8 mouse cellular contexts compared by ENCODE assay signal in the genomic region with DNA sequence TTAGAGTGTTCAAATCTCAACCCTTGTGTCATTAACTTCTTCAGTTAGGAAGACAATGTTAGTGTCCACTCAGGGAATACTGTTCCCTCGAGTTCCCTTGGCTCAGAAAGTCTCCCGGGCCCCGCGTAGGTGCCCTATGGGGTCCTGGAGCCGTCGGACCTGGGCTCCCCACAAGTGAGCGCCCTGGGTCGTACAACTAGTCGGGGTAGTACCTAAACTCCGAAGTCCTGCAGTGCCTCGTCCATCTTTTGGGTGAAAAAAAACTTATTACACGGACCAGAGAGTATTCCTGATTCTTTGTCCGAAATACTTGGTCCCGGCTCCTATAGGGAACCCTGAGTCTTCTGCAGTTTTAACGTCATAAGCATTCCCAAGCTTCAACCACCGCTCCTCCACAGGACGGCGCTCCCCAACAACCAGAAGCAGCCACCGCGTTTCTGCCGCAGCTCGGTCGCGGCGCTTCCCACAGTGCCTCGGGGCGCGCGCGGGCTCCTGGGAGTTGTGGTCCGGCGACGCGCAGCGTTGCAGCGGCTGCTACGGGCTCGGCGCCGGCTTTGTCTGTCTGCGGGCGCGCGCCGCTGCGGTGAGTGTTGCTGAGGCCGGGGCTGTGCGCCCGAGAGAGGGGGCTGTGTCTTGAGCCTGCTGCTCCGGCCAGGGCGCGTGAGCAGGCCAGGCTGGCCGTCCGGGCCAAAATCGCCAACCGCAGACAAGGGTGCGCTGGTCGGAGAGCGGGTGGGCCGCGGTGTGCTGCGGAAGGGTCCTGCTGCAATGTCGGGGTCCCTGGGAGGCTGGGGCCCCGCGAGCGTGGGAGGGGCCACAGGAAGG. TPM values are rescaled to one million over a fixed set of nuclear protein-coding genes. Genes with fewer than 3 reads are reported as not detected.
DNase-seq lines count a peak whose midpoint lies in the region; ATAC-seq and TF ChIP-seq lines count a peak whose summit lies in the region.

TSS of gene Zfp637 (plus strand) at position 495 of the 825 bp plus-strand sequence.

- H3K4me1 ChIP-seq in G1E (ENCODE audit: insufficient read depth, low read depth, low read length): peaks cover 47% of the 10 kb centered on the region
- H3K4me1 ChIP-seq in cerebellum, adult 2 months (ENCODE audit: control insufficient read depth, insufficient read depth, low read length): no peaks in the 10 kb centered on the region
- peaks cover 9% of the 10 kb centered on the region; the same call in 1 of the 2 replicates for H3K4me1 ChIP-seq in forebrain, postnatal 0 days (ENCODE audit: insufficient read depth)
- peaks cover 7% of the 10 kb centered on the region for H3K4me1 ChIP-seq in lung, embryonic 15.5 days

- under 1% methylated on average over 66 of the region's 66 CpGs for WGBS in cerebellum, adult 2 months
- 1% methylated on average over 66 of the region's 66 CpGs for WGBS in forebrain, postnatal 0 days
- under 1% methylated on average over 66 of the region's 66 CpGs for WGBS in lung, embryonic 15.5 days

- peak; percentile 77 for TF ChIP-seq POLR2A in cerebellum, adult 2 months (IDR thresholded peaks at IDR 0.05; ENCODE audit: borderline replicate concordance, insufficient read depth, low read length)

- peak within 1 kb of the TSS; percentile 99 for H3K9ac ChIP-seq in forebrain, postnatal 0 days
- peak within 1 kb of the TSS; percentile 96 for H3K9ac ChIP-seq in lung, embryonic 15.5 days

- no peak for TF ChIP-seq CTCF in G1E (IDR thresholded peaks at IDR 0.05; ENCODE audit: low read depth, low read length)
- peak; percentile 43; the same call in 1 of the 2 replicates for TF ChIP-seq CTCF in cerebellum, adult 2 months (IDR thresholded peaks at IDR 0.05; ENCODE audit: borderline replicate concordance, insufficient read depth, low read depth, low read length)
- TF ChIP-seq CTCF in forebrain, postnatal 0 days (IDR thresholded peaks at IDR 0.05; ENCODE audit: low read depth): peak; percentile 74

- H3K4me3 ChIP-seq in G1E (ENCODE audit: low read depth, low read length): peak within 1 kb of the TSS; percentile 99
- peak within 1 kb of the TSS; percentile 71 for H3K4me3 ChIP-seq in cerebellum, adult 2 months (replicated peaks; ENCODE audit: insufficient read depth, low read depth, low read length)
- H3K4me3 ChIP-seq in forebrain, postnatal 0 days (ENCODE audit: low read depth, low read length): peak within 1 kb of the TSS; percentile 92
- peak within 1 kb of the TSS; percentile 83 for H3K4me3 ChIP-seq in lung, embryonic 15.5 days

- no peaks in the 10 kb centered on the region for H3K9me3 ChIP-seq in G1E (replicated peaks)
- no peaks in the 10 kb centered on the region for H3K9me3 ChIP-seq in forebrain, postnatal 0 days (ENCODE audit: low read length)
- no peaks in the 10 kb centered on the region for H3K9me3 ChIP-seq in lung, embryonic 15.5 days

- peaks cover 29% of the 10 kb centered on the region for H3K36me3 ChIP-seq in G1E (replicated peaks)
- H3K36me3 ChIP-seq in forebrain, postnatal 0 days (ENCODE audit: insufficient read depth): peaks cover 27% of the 10 kb centered on the region
- H3K36me3 ChIP-seq in lung, embryonic 15.5 days: peaks cover 28% of the 10 kb centered on the region

- DNase-seq in G1E (ENCODE audit: low spot score): peak; percentile 81
- peak; percentile 92 to 94 for DNase-seq in cerebellum, adult 2 months
- peak; percentile 97 for DNase-seq in forebrain, postnatal 0 days
- peak; percentile 94 for DNase-seq in heart, postnatal 4 days
- peak; percentile 89 to 91 for DNase-seq in layer of hippocampus, adult 8-10 months (ENCODE audit: low spot score in 2 of 2)
- peak; percentile 76 for DNase-seq in ovary, postnatal 10 days (ENCODE audit: low spot score)
- DNase-seq in thymus, postnatal 10 days (ENCODE audit: low spot score in 2 of 2): peak; percentile 86 to 91

- peak; percentile 79 for ATAC-seq in G1E (ENCODE audit: extremely low read depth, insufficient number of reproducible peaks, low FRiP score, poor library complexity, severe bottlenecking)
- ATAC-seq in forebrain, postnatal 0 days: peak; percentile 99
- peak; percentile 97 for ATAC-seq in lung, embryonic 15.5 days (ENCODE audit: borderline replicate concordance, extremely low read depth, low FRiP score, low TSS enrichment)

- H3K4me2 ChIP-seq in forebrain, postnatal 0 days (ENCODE audit: low read depth): peak within 1 kb of the TSS; percentile 58
- peak within 1 kb of the TSS; percentile 88 for H3K4me2 ChIP-seq in lung, embryonic 15.5 days

- H3K27ac ChIP-seq in cerebellum, adult 2 months (ENCODE audit: insufficient read depth, low read length): peak within 1 kb of the TSS; percentile 61
- peak within 1 kb of the TSS; percentile 95 for H3K27ac ChIP-seq in forebrain, postnatal 0 days (ENCODE audit: low read depth, low read length)
- peak within 1 kb of the TSS; percentile 92 for H3K27ac ChIP-seq in lung, embryonic 15.5 days

- H3K27me3 ChIP-seq in G1E (ENCODE audit: insufficient read depth, low read length): peaks cover 1% of the 10 kb centered on the region
- no peaks in the 10 kb centered on the region for H3K27me3 ChIP-seq in cerebellum, adult 2 months (ENCODE audit: control insufficient read depth, insufficient read depth, low read length)
- H3K27me3 ChIP-seq in forebrain, postnatal 0 days (ENCODE audit: insufficient read depth, low read length): no peaks in the 10 kb centered on the region
- H3K27me3 ChIP-seq in lung, embryonic 15.5 days: no peaks in the 10 kb centered on the region

RNA-seq across cellular contexts. Expression of gene Zfp637, which starts in this region (rescaled TPM):
- total RNA-seq in G1E (2014; fragmentation: Nextera tagmentation) (46.6 and 60.7 TPM in 2 replicates), G1E (2017) (35.7 and 41.7 TPM in 2 replicates)
- 14.0 and 19.4 TPM in 2 replicates for polyA plus RNA-seq in G1E (2012)
- 75.2 and 79.2 TPM in 2 replicates for polyA plus RNA-seq in cerebellum, adult 2 months (2012; rRNA removed)
- total RNA-seq in forebrain, postnatal 0 days (2014; rRNA removed): 120 and 129 TPM in 2 replicates
- polyA plus RNA-seq in forebrain, postnatal 0 days (2015; fragmentation: Nextera tagmentation; extraction: Ambion mirVana): 145 and 152 TPM in 2 replicates
- total RNA-seq in heart, postnatal 4 days (2021): 10 to 100 TPM; 35.4 to 37.0 TPM
- total RNA-seq in layer of hippocampus, adult 8-10 months (2022): 10 to 100 TPM; 48.0 to 51.4 (median 50.4) TPM
- 146 and 148 TPM in 2 replicates for polyA plus RNA-seq in lung, embryonic 15.5 days (2015; fragmentation: Nextera tagmentation; extraction: Ambion mirVana)

Comparison
In these comparisons a context has a peak if more than half of its experiments do, and no peak if none do; other contexts are left out.
1. Peak in every context shown above with its lines: DNase-seq, ATAC-seq, H3K4me3 ChIP-seq and H3K27ac ChIP-seq.